Mouse (Mus musculus) ovary, postnatal 10 days (tissue): ENCODE data around the gene Mapk14.
"Not testable (repeated sequence)": the region's sequence is repeated elsewhere in the genome, so short reads cannot be mapped to it uniquely, and the experiment has no call there.

ENCODE experiments used
- DNase-seq: peaks from one replicate; pipeline ENCODE4 v3.0.0; 2022; ENCODE audit warnings: low spot score

Gene Mapk14

GRCm38 (mm10) chr17:28739244-28739643 is 48.1 kb downstream of the Mapk14 start:
- DNase-seq, result no peak

DNA sequence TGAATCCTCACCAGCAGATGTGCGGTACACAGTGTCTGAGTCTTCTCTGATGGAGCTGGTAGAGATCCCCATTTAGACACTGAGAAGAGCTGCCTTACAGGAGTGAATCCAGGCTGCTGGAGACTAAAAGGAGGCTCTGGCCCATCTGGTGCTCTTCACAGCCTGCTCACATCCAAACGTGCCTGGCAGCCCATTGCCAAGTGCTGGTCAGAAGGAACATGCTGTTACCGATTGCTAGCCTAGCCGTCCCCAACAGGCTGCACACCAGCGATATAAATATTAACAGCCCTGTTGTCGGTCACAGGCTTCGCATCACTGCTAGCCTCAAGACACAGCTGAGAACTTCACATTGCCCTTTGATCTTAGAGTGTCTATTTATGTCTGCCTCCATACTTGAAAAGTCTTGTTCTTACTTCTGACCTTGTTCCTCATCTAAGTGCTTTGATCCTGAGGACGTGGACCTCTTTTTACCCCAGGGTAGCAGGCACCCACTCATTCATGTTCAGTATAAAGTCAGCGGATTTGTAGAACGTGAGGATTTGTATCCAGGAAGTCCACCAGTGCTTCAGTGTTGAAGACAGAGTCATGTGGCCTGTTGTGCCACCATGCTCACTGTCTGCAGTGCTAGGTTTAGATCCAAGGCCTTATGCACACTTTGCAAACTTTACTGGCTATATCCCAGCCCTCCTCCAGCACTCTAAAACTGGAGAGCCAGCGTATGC is 52.2 kb downstream of the Mapk14 start:
- DNase-seq, result no peak

GRCm38 (mm10) chr17:28743916-28744315 is 52.8 kb downstream of the Mapk14 start:
- no peak for DNase-seq

DNA sequence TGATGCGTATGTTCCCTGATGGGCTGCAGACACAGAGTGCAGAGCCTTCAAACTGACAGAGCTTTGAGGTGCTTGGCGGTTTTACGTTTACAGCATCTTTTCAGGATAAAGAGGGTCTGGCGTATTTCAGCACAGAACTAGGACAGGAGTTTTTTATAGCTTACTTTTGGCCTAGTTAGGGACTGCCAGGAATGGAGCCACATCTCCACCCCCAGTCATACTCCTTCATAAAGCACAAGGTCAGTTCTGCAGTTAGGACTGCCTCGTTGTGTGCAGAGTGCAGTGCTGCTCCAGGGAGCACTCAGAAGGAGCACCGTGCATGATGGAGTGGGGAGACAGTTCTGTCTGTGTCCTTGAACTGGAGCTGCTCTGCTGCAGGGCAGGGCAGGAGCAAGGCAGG is 54.6 kb downstream of the Mapk14 start:
- no peak for DNase-seq

DNA sequence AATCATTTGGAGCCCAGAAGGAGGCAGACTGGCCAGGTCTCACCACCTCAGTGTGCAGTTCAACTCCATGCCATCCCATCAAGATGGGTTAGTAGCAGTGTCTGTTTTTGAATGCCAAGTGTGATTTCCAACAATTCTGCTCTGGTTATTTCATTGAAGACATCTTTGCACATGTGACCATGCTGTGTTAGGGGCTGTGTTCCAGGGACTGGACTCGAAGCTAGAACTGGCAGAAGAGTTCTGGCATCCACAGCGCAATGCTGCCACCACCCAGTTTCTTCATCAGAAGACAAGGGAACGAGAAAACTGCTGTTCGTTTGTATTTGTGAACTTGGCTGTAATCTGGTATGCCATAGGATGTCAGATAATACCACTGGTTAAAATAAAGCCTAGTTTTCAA is 56.9 kb downstream of the Mapk14 start:
- DNase-seq, result no peak

DNA sequence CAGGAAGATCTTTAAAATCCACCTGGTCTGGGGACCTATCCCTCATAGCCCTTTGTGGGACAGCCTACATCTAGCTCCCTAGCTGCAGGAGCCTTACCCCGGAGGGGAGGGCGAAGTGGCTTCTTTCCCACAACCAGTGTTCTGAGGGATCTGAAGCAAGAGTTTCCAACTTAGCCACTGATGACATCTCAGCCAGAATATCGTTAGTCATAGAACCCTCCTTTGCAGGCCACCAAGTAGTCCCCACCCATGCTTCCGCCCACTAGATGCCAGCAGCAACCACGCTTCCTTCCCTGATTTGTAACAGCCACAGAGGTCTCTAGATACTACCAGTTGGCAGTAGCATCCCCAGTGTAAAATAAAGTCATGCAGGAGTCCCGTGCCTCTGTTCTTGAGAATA is 59.5 kb downstream of the Mapk14 start:
- no peak for DNase-seq

- no peak for DNase-seq
Measured at GRCm38 (mm10) chr17:28756447-28756846, 65.3 kb downstream of the Mapk14 start.

DNA sequence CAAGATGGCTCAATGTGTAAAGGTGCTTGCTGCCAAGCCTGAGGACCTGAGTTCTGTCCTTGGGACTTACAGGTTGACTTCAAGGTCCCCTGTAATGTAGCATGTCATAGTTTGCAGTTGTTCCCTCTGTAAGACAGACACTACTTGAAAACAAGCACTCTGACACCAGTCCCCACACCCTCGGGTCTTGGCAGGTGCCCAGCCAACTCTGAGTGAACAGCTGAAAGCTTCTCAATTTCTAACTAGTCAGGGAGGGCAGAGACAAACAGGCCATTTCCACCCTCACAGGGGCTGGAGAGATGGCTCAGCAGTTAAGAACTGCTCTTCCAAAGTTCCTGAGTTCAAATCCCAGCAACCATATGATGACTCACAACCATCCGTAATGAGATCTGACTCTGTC is 66.3 kb downstream of the Mapk14 start:
- no peak for DNase-seq

DNA sequence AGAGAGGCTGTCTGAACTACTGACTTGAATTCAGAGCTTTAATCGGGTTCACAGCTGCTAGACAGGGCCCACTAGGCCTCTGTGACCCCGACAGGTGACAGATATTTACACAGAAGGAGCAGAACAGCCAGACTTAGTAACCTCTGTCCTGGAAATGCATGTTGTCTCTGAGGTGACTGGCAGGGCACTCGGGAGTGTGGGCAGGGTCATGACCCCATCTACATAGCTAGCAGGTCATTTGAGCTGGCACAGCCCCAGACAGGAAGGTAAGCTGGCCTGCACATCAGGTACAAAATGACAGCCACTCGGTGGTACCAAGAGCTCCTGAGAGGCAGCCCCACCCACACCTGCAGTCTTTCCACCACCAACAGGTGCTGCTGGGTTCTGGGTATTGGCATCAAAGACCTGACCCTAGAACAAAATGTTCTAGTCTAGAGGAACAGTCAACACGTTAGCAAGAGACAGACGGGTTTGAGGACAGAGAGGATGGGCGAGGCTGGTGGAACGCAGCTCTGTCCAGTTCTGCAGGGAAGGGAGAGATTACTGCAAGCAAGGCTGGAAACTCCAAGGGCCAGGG is 69.7 kb downstream of the Mapk14 start:
- no peak for DNase-seq

- peak; percentile 57 for DNase-seq
Measured at GRCm38 (mm10) chr17:28761871-28762270, 70.7 kb downstream of the Mapk14 start.

DNA sequence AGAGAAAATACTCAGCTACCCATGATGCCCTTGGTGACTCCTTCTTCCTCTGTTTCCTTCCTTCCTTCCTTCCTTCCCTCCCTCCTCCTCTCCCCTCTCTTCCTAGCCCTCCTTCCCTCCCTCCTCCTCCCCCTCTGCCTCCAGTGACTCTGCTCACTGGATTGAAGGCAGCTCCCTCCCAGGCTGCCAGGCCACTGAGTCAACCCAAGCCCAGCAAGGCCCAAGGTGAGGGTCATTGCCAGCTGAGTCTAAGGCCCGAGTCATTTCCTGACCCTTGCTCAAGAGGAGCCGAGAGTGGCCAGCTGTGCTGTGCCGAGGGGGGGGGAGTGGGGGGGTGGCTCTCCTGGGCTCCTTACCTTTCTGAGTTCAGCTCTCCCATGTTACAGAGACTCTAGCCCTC is 75.1 kb downstream of the Mapk14 start:
- no peak for DNase-seq

DNA sequence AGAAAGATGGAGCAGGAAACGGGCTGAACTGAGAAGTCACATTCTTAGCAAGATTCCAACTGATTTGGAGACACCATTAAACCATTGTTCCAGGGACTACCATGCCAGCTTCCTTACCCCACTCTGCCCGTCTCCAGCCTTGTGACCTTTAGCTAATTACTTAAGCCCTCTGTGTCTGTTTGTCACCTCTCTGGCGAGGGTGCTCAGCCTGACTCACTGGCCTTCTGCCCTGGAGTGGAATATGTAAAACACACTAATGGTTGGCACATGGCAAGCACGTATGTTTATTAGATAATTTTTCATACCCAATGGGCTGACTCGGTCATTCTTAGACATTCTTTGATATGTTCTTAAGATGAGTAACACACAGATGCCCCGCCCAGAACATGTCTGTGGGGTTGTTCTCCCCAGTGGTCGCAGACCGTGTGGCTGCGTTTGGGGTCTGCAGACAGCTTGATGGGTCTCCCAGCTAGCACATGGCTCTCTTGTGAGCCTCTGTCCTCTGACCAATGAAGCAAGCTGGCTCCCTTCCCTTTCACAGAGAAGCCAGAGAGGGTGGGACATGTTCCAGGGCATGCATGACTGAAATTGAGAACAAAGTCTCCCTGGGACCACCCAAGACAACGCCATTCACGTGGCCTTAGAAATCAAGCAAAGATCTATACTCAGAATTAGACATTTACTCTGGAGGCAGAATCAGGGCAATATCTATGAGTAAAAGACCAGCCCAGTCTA is 75.8 kb downstream of the Mapk14 start:
- DNase-seq, result no peak

DNA sequence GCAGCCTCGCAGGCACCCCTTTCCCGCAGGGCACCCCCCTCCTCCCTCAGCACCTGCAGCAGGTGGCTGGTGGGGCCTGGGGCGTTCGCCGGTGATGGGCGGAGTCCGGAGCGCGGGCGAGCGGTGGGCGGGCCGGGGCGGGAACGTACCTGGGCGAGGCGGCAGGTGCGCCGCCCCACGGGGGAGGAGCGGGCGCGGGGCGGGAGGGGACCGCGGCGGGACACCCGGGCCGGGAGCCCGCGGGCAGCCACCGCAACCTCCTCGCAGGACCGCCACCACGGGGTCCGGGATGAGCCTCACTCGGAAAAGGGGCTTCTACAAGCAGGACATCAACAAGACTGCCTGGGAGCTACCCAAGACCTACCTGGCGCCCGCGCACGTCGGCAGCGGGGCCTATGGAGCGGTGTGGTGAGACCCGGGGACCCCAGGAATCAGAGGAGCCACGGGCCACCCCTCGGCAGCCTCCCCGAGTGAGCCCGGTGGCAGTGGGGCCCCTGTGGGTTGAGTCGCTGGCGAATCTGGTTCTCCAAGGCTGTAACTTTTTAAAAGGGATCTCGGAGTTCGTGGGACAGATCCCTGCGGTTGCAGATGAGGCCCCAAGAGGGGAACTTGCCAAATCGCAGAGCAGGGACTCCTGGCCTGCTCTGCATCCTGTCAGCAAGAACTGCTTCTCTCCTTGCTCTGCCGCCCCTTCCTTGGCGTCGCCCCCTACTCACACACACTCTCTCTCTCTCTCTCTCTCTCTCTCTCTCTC is 78.2 kb downstream of the Mapk14 start, which contains the start of gene Mapk13:
Gene Mapk13 (plus strand): TSS at position 177 of the 754 bp plus-strand sequence.
- DNase-seq, result peak; percentile 27

DNA sequence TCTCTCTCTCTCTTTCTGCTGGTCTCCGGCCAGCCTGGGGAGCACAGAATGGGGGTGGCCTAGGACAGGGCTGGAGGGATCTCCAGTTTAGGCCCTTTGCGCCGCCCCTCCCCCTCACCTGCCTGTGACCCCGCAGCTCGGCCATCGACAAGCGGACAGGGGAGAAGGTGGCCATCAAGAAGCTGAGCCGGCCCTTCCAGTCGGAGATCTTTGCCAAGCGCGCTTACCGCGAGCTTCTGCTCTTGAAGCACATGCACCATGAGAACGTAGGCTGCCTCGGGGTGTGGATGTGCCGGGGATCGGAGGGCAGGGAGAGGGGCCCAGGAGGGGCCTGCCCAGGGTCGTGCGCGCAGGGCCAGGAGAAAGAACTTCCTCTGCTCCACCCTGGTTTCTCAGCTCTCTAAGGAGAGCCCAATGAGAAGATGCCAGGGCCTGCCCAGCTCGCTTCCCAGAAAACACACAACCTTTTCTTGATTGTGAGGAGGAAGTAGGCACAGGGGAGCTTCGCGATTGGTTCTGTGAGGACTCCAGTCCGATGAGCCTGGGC is 78.8 kb downstream of the Mapk14 start:
- peak; percentile 12 for DNase-seq

- DNase-seq, result no peak
Measured at GRCm38 (mm10) chr17:28771289-28771688, 80.2 kb downstream of the Mapk14 start.

- not testable (repeated sequence) for DNase-seq
Measured at GRCm38 (mm10) chr17:28774303-28774702, 83.2 kb downstream of the Mapk14 start.

DNA sequence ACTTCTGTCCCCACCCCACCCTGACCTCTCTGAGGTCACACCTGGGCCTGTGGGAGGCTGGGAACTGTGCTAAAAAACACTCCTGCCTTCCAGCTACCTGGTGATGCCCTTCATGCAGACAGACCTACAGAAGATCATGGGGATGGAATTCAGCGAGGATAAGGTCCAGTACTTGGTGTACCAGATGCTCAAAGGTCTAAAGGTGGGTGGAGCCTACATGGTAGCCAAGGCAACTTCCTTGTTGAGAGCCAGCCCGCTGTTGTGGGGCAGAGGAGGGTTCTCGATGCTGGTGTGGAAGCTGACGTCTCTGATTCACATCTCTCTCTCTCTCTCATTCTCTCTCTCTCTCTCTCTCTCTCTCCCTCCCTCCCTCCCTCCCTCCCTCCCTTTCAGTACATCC is 84.0 kb downstream of the Mapk14 start:
- no peak for DNase-seq

GRCm38 (mm10) chr17:28776817-28777216 is 85.7 kb downstream of the Mapk14 start:
- DNase-seq, result no peak

DNA sequence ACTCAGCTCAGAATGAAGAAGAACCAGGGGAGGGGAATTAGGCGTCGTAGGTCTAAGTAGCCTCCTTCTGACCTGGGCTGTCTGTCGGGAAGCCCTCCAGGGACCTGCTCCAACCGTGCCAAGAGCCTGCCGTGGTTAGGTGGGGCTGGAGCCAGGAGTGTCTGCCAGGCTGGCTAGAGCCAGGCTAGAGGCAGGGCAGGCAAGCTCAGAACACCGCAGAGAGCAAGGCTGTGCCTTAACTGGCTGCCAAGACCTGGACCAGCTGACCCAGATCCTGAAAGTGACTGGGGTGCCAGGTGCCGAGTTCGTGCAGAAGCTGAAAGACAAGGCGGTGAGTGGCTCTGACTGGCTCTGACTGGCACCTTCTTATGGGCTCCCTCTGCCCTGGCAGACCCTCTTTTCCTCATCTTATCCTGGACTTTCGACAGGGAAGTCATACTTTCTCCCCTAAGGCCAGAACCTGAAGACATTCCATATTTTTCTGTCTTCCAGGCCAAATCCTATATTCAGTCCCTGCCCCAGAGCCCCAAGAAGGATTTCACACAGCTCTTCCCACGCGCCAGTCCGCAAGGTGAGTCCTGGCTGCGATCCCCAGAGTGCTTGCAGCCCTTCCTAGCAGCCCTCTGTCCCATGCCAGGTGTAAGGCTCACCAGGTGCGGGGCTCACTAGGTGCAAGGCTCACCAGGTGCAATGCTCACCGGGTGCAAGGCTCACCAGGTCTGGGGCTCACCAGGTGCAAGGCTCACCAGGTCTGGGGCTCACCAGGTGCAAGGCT is 86.3 kb downstream of the Mapk14 start:
- no peak for DNase-seq

DNA sequence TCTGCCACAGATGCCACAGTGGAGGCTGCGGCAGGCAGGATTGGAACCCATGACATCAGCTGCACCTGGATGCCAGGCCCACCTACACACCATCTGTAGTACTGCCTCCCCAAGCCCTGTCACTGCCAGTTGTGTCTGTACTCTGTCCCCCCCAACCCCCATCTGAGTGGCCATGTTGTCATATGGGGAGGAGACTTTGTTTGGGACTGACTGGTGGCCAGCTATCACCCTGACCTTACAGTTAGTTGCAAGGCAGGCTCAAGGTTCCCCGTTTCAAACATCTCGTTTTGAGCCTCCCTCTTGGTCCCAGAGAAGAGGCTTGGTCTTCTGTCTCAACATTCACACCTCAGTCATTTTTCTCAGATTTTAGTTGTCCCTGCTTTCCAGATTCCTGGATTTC is 88.6 kb downstream of the Mapk14 start:
- no peak for DNase-seq

- no peak for DNase-seq
Measured at GRCm38 (mm10) chr17:28780836-28781235, 89.7 kb downstream of the Mapk14 start.
